Mouse (Mus musculus) hindbrain, embryonic 10.5 days (tissue): ENCODE measurements at regions not wholly inside any gene's neighbourhood (a gene's known extent, or its start where the extent isn't known, plus 50 kb on each side); places are given as distances from the start of the nearest gene placed in this dataset.
"Not testable (repeated sequence)": the region's sequence is repeated elsewhere in the genome, so short reads cannot be mapped to it uniquely, and the experiment has no call there.

Experiments
- DNase-seq: peaks from one replicate; pipeline ENCODE4 v3.0.0-alpha.2; 2017; ENCODE audit warnings: low spot score
- H3K27ac ChIP-seq: fragments of 300-500 bp; sonication (generic); 2 replicates; pipeline ENCODE4 v1.5.1; 2016; ENCODE audit warnings: mild to moderate bottlenecking, moderate library complexity
- H3K27me3 ChIP-seq: fragments of 300-500 bp; sonication (generic); 2 replicates; pipeline ENCODE4 v1.6.1; 2016; ENCODE audit warnings: mild to moderate bottlenecking; ENCODE audit not compliant: poor library complexity, insufficient read depth, severe bottlenecking
- H3K36me3 ChIP-seq: fragments of 300-500 bp; sonication (generic); 2 replicates; pipeline ENCODE4 v1.6.1; 2016; ENCODE audit warnings: mild to moderate bottlenecking, moderate library complexity
- H3K4me1 ChIP-seq: fragments of 300-500 bp; sonication (generic); replicated peaks from 2 replicates; pipeline ENCODE4 v1.6.1; 2016; ENCODE audit warnings: mild to moderate bottlenecking
- H3K4me3 ChIP-seq: fragments of 300-500 bp; sonication (generic); 2 replicates; pipeline ENCODE4 v1.5.1; 2016; ENCODE audit warnings: mild to moderate bottlenecking, moderate library complexity
- H3K9me3 ChIP-seq: fragments of 300-500 bp; sonication (generic); 2 replicates; pipeline ENCODE4 v1.6.1; 2016; ENCODE audit warnings: mild to moderate bottlenecking, moderate library complexity
- WGBS: fragments of 180-500 bp; shearing (Covaris S2); methylation state at CpG from one replicate; pipeline ENCODE4 v1.1.7; 2016; 5-methylcytosine and 5-hydroxymethylcytosine counted together

GRCm38 (mm10) chrX:4899187-4899586 is 52.7 kb upstream of the Btbd35f27 start:
- peak; percentile 1 for DNase-seq
- not testable (repeated sequence) for H3K27ac ChIP-seq, H3K36me3 ChIP-seq, H3K4me1 ChIP-seq, H3K4me3 ChIP-seq, H3K27me3 ChIP-seq, H3K9me3 ChIP-seq
- 93% methylated on average over 7 of the region's 7 CpGs for WGBS
